Mouse (Mus musculus) liver, postnatal 0 days (tissue): ENCODE results near the gene Pnkp.

Experiments
- CTCF ChIP-seq: sonication (generic); IDR thresholded peaks from 2 replicates; pipeline ENCODE4 v1.5.1; 2016; ENCODE audit warnings: antibody characterized with exemption, low read depth
- EP300 ChIP-seq: IDR thresholded peaks from 2 replicates; pipeline ENCODE4 v1.6.1; 2016; ENCODE audit warnings: antibody characterized with exemption, low read depth, mild to moderate bottlenecking

DNA sequence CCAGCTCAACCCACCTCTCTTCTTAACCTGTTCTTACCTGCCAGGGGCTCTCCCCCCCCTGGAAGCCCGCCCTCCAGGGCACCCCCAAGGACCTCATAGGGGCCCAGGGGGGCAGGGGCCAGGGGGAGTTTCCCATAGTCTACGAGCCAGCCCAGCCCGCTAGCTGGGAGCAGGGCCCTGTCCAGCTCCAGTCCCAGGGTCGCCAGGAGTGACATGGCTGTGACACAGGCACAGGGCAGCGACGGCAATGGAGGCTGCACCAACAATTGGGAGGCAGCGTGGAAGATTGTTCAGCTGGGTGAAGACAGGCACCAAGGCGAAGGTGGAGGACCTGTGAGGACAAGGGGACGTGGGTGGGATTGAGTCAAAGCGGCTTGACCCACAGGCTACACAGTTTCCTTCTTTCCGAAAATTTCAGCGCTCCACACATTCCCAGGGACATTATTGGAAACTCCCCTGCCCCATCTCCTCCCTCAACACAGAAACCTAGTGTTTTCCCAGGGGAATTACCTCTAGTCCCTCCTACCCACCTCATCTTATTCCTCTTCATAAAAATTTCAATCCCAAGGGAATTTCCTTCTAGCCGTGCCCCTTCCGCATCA, 41.9 kb upstream of the Pnkp start:
- no peak for TF ChIP-seq CTCF
- TF ChIP-seq EP300, result no peak
